Mouse (Mus musculus) forebrain, embryonic 15.5 days (tissue): Measurements from ENCODE around the gene Manf. TPM values are rescaled to one million over a fixed set of nuclear protein-coding genes. Genes with fewer than 3 reads are reported as not detected.

ENCODE experiments used
- ATAC-seq: fragments of 200-750 bp; cut with Nextera tagmentation; replicated peaks from 2 replicates; pipeline ENCODE4 v1.8.0; 2017; ENCODE audit warnings: mild to moderate bottlenecking, moderate TSS enrichment, moderate library complexity
- H3K27ac ChIP-seq: fragments of 300-500 bp; sonication (generic); replicated peaks from 2 replicates; pipeline ENCODE4 v1.5.1; 2015; ENCODE audit warnings: mild to moderate bottlenecking, inconsistent platforms
- H3K27me3 ChIP-seq: fragments of 300-500 bp; sonication (generic); 2 replicates; pipeline ENCODE4 v1.6.1; 2015; ENCODE audit warnings: inconsistent platforms
- H3K36me3 ChIP-seq: fragments of 300-500 bp; sonication (generic); 2 replicates; pipeline ENCODE4 v1.6.1; 2015; ENCODE audit warnings: mild to moderate bottlenecking, inconsistent platforms
- H3K4me1 ChIP-seq: fragments of 300-500 bp; sonication (generic); 2 replicates; pipeline ENCODE4 v1.6.1; 2015; ENCODE audit warnings: inconsistent platforms
- H3K4me2 ChIP-seq: fragments of 300-500 bp; sonication (generic); replicated peaks from 2 replicates; pipeline ENCODE4 v1.6.1; 2015; ENCODE audit warnings: mild to moderate bottlenecking, inconsistent platforms
- H3K4me3 ChIP-seq: fragments of 300-500 bp; sonication (generic); 2 replicates; pipeline ENCODE4 v1.5.1; 2015; ENCODE audit warnings: mild to moderate bottlenecking, inconsistent platforms
- H3K9ac ChIP-seq: fragments of 300-500 bp; sonication (generic); replicated peaks from 2 replicates; pipeline ENCODE4 v1.6.1; 2015; ENCODE audit warnings: mild to moderate bottlenecking, inconsistent platforms
- H3K9me3 ChIP-seq: fragments of 300-500 bp; sonication (generic); 2 replicates; pipeline ENCODE4 v1.6.1; 2016; ENCODE audit warnings: inconsistent platforms
- WGBS: fragments of 180-500 bp; shearing (Covaris S2); methylation state at CpG from one replicate; pipeline ENCODE4 v1.1.7; 2015; ENCODE audit warnings: mixed read lengths; 5-methylcytosine and 5-hydroxymethylcytosine counted together
- polyA plus RNA-seq: library from polyadenylated mRNA; unstranded; fragments of >200 nt; fragmentation: Nextera tagmentation; extraction: Ambion mirVana; gene quantifications from 2 replicates; pipeline ENCODE4 v1.2.1, GENCODE M21; 2015

The Manf gene
- polyA plus RNA-seq, 1 experiment from 2014 or later: 189 TPM

DNA sequence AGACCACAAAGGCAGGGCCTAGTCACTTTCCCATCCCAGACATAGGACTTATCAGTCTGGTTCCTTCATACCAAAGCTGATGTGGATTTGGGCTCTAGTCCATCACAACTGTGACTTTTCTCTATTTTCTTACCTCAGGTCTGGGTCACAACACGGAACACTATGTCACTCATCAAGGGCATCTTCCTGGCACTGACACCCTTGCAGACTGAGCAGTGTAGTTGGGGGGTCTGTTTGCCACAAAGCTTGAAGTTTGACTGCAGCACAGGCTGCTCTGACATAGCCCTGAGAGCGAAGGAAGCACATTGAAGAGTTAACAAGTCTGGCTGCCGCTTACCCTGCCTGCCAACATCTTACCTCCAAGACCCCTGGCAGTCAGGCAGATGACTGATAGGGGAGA lies 8.7 kb downstream of the Manf start:
- Histone ChIP-seq H3K4me2 (peak overlapping the region; percentile 82), H3K4me1 (peaks cover 60% of the 10 kb centered on the region), H3K36me3 (peaks cover 50% of the 10 kb centered on the region), H3K9me3 (no peaks in the 10 kb centered on the region), H3K27me3 (no peaks in the 10 kb centered on the region), H3K4me3 (peak overlapping the region; percentile 23), H3K9ac (0 out of 2 replicates have a peak overlapping the region, but pooled peaks have one; percentile 19), H3K27ac (no peak overlapping the region)
- no peak for ATAC-seq
- WGBS: 72% methylated on average over 3 of the region's 3 CpGs

DNA sequence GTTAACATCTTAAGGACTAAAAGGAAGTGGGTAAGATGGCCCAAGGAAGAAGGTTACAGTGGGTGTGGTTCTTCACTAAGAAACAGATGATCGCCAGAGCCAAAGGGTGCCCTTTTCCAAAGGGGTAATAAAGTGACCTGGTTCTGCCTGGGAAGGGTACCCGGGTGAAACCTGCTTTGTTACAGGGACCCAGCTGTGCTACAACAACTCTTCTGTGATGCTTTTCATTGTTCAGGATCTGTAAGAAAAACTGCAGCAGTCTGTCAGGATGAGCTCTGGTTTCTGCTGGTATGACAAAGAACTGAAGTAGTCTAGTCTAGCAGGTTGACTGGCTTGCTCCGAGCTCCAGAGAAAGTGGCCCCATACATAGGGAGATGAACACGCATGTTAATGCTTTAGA lies 9.6 kb downstream of the Manf start:
- H3K36me3 ChIP-seq: peaks cover 55% of the 10 kb centered on the region
- H3K4me1 ChIP-seq: peaks cover 51% of the 10 kb centered on the region

DNA sequence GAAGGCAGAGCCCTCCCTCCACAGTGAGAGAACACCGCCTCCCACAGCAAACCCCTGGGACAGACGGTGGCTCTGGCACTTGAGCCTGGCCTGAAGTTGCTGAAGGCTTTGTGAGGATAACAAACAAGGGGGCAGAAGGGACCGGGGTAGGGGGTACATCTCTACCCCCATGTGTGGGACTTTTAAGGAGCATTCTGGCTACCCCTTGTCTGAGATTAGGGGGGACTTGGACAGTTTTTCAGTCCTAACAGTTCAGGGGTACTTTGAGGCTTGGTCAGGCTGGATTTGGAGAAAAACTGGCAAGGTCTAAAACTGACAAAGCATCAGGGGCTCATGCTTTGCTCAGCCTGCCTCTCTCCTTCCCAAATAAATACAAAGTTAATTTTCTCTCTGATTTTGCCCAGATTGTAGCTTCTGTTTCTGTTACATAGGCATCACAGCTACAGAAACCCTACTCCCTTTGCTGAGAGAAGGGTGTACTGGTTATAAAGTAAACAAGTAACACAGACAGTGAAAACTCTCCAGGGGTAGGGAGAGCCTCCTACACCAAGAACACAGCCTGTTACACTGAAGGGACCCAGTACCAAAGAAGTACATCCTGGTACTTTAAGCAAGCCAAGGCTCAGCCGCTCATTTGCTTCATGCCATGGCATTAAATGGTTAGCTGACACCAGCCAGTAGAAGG lies 10.6 kb downstream of the Manf start:
- no peak overlapping the region for H3K4me3 ChIP-seq
- H3K36me3 ChIP-seq: peaks cover 63% of the 10 kb centered on the region
- no peak overlapping the region for H3K4me2 ChIP-seq
- no peaks in the 10 kb centered on the region for H3K9me3 ChIP-seq
- peaks cover 51% of the 10 kb centered on the region for H3K4me1 ChIP-seq
- no peak for ATAC-seq
- no peak overlapping the region for H3K9ac ChIP-seq
- 69% methylated on average over 4 of the region's 4 CpGs for WGBS
- H3K27me3 ChIP-seq: no peaks in the 10 kb centered on the region
- no peak overlapping the region for H3K27ac ChIP-seq

More for the DNA sequence above, 9.6 kb downstream of the Manf start:
- Histone ChIP-seq H3K4me3 (no peak overlapping the region), H3K9ac (no peak overlapping the region), H3K27me3 (no peaks in the 10 kb centered on the region), H3K9me3 (no peaks in the 10 kb centered on the region), H3K27ac (no peak overlapping the region), H3K4me2 (no peak overlapping the region)
- ATAC-seq: no peak
- WGBS: 69% methylated on average over 4 of the region's 4 CpGs

DNA sequence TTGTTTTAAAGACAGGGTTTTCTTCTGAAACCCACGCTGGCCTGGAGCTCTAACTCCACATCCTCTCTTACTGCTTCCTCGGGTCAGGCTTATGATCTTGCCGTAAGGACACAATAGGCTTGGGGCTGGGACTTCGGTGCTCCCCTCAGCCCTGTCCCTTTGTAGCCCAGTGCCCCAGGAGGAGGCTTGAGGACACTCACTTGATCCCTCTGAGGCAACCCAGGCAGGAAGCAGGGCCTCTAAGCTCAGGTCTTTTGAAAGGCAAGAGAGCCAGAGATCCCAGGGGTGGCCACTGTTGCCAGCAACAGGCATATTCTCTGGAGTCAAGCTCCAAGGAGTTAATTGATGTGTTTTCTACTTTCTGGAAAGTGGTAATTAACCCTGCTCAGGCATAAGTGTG lies 12.3 kb downstream of the Manf start:
- 49% methylated on average over 4 of the region's 4 CpGs for WGBS
- no peak for ATAC-seq
- Histone ChIP-seq H3K9me3 (no peaks in the 10 kb centered on the region), H3K36me3 (peaks cover 80% of the 10 kb centered on the region), H3K4me2 (no peak overlapping the region), H3K4me3 (no peak overlapping the region), H3K9ac (no peak overlapping the region), H3K27me3 (no peaks in the 10 kb centered on the region), H3K27ac (0 out of 2 replicates have a peak overlapping the region, but pooled peaks have one; percentile 27), H3K4me1 (peaks cover 38% of the 10 kb centered on the region)

DNA sequence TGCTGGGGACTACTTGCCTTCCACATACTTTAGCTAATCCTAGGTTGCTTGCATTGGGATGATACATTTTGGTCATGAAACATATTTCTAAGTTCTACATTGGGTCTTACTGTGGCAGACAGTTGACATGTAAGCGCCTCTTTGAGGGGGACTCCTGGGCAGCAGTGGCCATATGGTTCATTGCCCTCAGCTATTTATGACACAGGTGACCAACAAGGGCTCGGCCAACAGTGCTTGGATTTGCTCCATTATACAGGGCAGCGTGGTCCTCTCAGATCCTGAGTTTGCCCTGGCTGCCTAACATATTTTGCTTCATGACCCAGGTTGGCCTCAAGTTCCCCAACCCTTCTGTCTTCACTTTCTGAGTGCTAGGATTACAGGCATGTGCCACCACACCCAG lies 15.1 kb downstream of the Manf start:
- WGBS: 94% methylated on average over 3 of the region's 3 CpGs
- Histone ChIP-seq H3K4me3 (no peak overlapping the region), H3K4me1 (peaks cover 9% of the 10 kb centered on the region), H3K36me3 (peaks cover 75% of the 10 kb centered on the region), H3K9me3 (no peaks in the 10 kb centered on the region), H3K27ac (no peak overlapping the region), H3K27me3 (no peaks in the 10 kb centered on the region), H3K9ac (no peak overlapping the region), H3K4me2 (no peak overlapping the region)
- no peak for ATAC-seq

DNA sequence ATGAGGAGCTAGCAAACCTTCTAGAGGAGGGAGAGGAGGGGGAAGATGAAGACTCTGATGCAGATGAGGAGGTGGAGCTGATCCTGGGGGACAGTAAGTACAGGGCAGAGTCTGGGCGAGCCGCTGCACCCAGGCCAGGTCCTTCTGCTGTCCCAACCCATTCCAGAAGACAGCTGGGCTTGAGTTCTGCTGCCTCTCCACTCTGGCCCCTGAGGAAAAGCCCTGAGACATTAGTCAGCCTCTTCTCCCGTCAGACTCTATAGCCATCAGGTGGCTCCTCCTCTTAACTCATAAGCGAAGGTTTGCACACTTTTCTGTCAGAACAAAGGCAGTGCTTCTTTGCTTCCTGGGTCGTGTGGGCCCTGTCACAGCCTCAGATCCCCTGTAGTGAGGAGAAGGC lies 17.6 kb downstream of the Manf start:
- Histone ChIP-seq H3K4me3 (no peak overlapping the region), H3K9ac (no peak overlapping the region), H3K9me3 (no peaks in the 10 kb centered on the region), H3K27me3 (no peaks in the 10 kb centered on the region), H3K36me3 (peaks cover 60% of the 10 kb centered on the region), H3K27ac (no peak overlapping the region), H3K4me2 (no peak overlapping the region), H3K4me1 (no peaks in the 10 kb centered on the region)
- no peak for ATAC-seq
- WGBS: 79% methylated on average over 5 of the region's 5 CpGs

DNA sequence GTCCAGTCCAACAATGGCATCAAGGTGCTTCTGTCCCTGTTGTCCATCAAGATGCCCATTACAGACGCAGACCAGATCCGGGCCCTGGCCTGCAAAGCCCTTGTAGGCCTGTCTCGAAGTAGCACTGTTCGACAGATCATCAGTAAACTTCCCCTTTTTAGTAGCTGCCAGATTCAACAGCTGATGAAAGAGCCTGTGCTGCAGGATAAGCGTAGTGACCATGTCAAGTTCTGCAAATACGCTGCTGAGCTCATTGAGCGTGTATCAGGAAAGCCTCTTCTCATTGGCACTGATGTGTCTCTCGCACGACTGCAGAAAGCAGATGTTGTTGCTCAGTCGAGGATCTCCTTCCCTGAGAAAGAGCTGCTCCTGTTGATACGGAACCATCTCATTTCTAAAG lies 33.7 kb downstream of the Manf start:
- peaks cover 81% of the 10 kb centered on the region for H3K36me3 ChIP-seq
- no peak overlapping the region for H3K9ac ChIP-seq
- no peak for ATAC-seq
- H3K4me2 ChIP-seq: no peak overlapping the region
- H3K9me3 ChIP-seq: no peaks in the 10 kb centered on the region
- H3K4me1 ChIP-seq: no peaks in the 10 kb centered on the region
- H3K4me3 ChIP-seq: no peak overlapping the region
- no peak overlapping the region for H3K27ac ChIP-seq
- no peaks in the 10 kb centered on the region for H3K27me3 ChIP-seq
- WGBS: 92% methylated on average over 11 of the region's 11 CpGs

DNA sequence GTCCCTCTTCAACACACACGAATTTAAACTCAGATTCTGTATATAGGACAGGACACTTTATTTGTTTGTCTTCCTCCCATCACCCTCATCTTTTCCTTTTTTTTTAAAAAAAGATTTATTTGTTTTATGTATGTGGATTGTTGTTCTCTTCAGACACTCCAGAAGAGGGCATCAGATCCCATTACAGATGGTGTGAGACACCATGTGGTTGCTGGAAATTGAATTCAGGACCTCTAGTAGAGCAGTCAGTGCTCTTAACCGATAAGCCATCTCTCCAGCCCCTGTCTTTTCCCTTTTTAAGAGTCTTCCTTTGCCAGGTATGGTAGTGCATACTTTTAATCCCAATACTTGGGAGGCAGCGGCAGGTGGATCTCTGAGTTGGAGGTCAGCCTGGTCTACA lies 35.1 kb downstream of the Manf start:
- ATAC-seq: no peak
- WGBS: 85% methylated on average over 3 of the region's 3 CpGs
- H3K9me3 ChIP-seq: no peaks in the 10 kb centered on the region
- H3K27me3 ChIP-seq: no peaks in the 10 kb centered on the region
- H3K4me3 ChIP-seq: no peak overlapping the region
- no peaks in the 10 kb centered on the region for H3K4me1 ChIP-seq
- H3K27ac ChIP-seq: no peak overlapping the region
- no peak overlapping the region for H3K9ac ChIP-seq
- peaks cover 82% of the 10 kb centered on the region for H3K36me3 ChIP-seq
- H3K4me2 ChIP-seq: no peak overlapping the region

DNA sequence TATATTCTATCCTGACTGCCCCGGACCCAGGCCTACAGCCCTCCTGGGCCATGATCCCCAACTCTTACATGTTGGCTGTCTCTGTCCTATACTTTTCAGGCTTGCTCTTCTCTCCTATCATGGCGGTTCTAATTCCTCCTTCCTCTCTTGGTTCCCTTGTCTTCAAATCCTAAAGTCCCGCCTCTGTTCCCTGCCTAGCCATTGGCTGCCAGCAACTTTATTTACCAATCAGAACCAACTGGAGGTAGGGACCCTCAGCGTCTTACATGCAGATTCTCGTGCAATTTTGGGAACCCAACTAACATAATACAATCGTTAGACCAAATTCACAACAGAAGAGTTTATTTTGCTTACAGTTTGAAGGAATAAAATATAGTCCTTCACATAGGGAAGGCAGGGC lies 49.0 kb downstream of the Manf start:
- no peaks in the 10 kb centered on the region for H3K4me1 ChIP-seq
- 97% methylated on average over 6 of the region's 6 CpGs for WGBS
- H3K4me2 ChIP-seq: no peak overlapping the region
- H3K4me3 ChIP-seq: no peak overlapping the region
- no peaks in the 10 kb centered on the region for H3K9me3 ChIP-seq
- no peak for ATAC-seq
- peaks cover 75% of the 10 kb centered on the region for H3K36me3 ChIP-seq
- H3K27me3 ChIP-seq: no peaks in the 10 kb centered on the region
- no peak overlapping the region for H3K27ac ChIP-seq
- no peak overlapping the region for H3K9ac ChIP-seq

DNA sequence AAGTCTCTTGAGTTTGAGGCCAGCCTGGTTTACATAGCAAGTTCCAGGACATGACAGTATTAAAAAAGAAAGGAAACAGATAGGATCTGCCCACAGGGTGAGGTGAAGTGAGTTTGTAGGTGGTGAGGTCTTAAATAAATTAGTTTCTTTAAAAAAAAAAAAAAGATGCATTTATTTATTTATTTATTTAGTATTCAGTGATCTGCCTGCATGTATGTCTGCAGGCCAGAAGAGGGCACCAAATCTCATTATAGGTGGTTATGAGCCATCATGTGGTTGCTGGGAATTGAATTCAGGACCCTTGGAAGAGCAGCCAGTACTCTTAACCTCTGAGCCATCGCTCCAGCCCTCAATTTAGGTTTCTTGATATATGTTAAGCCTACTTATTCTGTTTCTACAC lies 51.2 kb downstream of the Manf start:
- Histone ChIP-seq H3K36me3 (peaks cover 75% of the 10 kb centered on the region), H3K9ac (no peak overlapping the region), H3K27ac (no peak overlapping the region), H3K4me3 (no peak overlapping the region), H3K4me1 (no peaks in the 10 kb centered on the region), H3K9me3 (no peaks in the 10 kb centered on the region), H3K4me2 (no peak overlapping the region), H3K27me3 (no peaks in the 10 kb centered on the region)
- ATAC-seq: no peak
- WGBS: 96% methylated on average over 1 of the region's 1 CpGs

DNA sequence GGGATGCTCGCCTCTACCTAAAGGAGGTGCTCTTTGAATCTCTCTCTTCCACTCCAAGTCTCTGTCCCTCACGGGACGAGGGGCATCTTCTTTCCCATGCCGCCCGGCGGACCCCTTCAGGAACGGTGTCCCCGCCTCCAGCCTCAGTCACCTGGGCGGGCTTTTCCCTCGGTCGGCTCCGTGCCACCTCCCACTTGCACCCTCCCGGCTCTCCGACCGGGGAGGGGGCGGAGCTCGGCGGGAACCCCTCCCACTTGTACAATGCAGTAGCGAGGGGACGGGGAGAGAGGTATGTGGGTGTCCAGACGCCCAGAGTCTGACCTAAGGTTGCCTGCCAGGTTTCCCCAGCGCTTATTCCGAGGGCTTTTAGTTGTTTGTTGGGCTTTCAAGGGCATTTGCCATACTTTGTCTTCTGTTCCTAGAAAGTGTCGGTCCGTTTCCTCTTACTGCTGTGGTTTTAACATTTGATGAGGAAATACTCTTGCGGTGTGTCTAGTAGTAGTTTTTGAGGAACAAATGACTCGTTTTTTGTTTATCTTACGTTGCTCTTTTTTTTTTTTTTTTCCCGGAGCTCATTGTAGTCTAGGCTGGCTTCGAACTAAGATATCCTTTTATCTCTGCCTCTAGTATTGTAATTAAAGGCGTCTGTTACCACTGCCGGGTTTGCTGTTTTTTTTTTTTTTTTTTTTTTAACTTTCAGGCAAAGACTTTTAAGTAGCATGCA lies 69.2 kb downstream of the Manf start:
- H3K27ac ChIP-seq: peak overlapping the region; percentile 86
- 2% methylated on average over 31 of the region's 32 CpGs for WGBS
- H3K9me3 ChIP-seq: no peaks in the 10 kb centered on the region
- peak overlapping the region; percentile 67 for H3K4me3 ChIP-seq
- H3K4me1 ChIP-seq: peaks cover 13% of the 10 kb centered on the region
- no peaks in the 10 kb centered on the region for H3K27me3 ChIP-seq
- no peaks in the 10 kb centered on the region for H3K36me3 ChIP-seq
- H3K4me2 ChIP-seq: peak overlapping the region; percentile 94
- H3K9ac ChIP-seq: peak overlapping the region; percentile 70
- ATAC-seq: no peak; the same call in none of the 2 replicates

DNA sequence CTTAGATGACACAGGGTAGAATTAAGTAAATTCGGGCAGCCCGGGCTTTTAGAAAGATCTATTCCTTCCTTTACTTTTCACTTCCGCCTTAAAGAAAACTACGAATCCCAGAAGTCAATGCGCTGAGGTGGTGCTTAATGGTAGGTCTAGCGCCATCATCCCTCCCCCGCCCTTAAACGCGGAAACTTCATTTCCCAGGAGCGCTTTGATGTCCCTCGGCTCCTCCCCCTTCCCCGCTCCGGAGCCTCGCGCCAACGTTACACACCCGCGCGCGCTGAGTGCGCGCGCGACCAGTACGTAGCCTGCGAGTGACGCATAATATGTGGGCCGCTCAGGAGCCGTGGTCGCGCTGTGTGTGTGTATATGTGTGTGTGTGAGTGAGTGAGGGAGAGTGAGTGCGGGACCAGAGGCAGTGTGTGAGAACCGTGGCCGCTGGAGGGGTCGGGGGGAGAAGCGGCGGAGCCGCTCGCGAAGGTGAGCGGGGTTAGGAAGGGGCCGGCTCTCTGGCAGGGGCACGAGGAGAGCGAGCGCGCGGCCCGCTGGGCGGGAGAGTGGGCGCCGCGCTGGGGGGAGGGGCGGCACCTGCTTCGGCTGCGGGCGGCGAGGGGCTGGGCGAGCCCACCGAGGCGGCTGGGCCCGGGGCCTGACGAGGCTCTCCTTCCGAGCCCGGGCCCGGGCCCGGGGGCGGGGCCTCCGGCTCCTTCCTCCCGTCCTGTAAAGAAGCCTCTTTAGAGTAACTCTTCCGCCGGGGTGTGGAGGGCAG lies 70.0 kb downstream of the Manf start, which contains the start of gene Dcaf1:
Gene Dcaf1, plus strand, starts transcription at position 257 of the 763 bp plus-strand sequence.
- Histone ChIP-seq H3K9me3 (no peaks in the 10 kb centered on the region), H3K4me3 (peak within 1 kb of the TSS; percentile 67), H3K27ac (peak within 1 kb of the TSS; percentile 86), H3K36me3 (no peaks in the 10 kb centered on the region), H3K27me3 (no peaks in the 10 kb centered on the region), H3K4me1 (peaks cover 13% of the 10 kb centered on the region), H3K4me2 (peak within 1 kb of the TSS; percentile 94), H3K9ac (peak within 1 kb of the TSS; percentile 70)
- peak; percentile 99 for ATAC-seq
- WGBS: under 1% methylated on average over 60 of the region's 71 CpGs
